Mouse (Mus musculus): Measurements from ENCODE around the gene Gabbr2. TPM values are rescaled to one million over a fixed set of nuclear protein-coding genes. Genes with fewer than 3 reads are reported as not detected.

The Gabbr2 gene
- polyA plus RNA-seq, 1 experiment: not detected

DNA sequence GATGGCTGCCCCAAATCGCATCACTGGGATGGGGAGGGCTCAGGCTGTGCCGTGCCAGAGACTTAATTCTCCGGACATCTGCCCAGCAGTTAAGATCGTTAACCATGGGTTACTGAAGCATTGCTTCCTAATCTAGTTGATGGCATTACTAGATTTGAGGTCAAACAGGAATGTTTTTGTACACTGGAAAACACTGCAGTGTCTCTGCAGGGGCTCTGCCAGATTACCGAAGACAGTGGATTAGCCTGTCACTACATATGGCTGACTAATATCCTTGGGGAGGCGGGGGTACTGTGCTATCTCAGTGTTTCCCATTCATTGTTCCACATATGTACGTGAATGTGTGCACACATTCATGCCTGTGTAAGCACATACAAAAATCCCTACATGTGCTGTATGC is 225.3 kb downstream of the Gabbr2 start:
- Histone ChIP-seq H3K79me2 (ENCODE audit: control insufficient read depth, insufficient read depth) (no peaks in the 10 kb centered on the region), H3K27me3 (ENCODE audit: control insufficient read depth, insufficient read depth, insufficient read length) (no peaks in the 10 kb centered on the region), H3K36me3 (ENCODE audit: control insufficient read depth, insufficient read depth) (no peaks in the 10 kb centered on the region), H3K4me3 (ENCODE audit: insufficient read depth, poor library complexity, severe bottlenecking) (no peak overlapping the region), H3ac (ENCODE audit: control insufficient read depth, insufficient read length, low read depth) (no peak overlapping the region), H3K79me3 (ENCODE audit: low read depth) (no peaks in the 10 kb centered on the region)
- TF ChIP-seq MYOD1 (IDR thresholded peaks at IDR 0.05; ENCODE audit: control insufficient read depth, insufficient read length, low read depth) (no peak), FOSL1 (IDR thresholded peaks at IDR 0.05; ENCODE audit: insufficient read depth, low read length, poor library complexity, severe bottlenecking) (no peak), MYOG (IDR thresholded peaks at IDR 0.05; ENCODE audit: control insufficient read depth, extremely low read depth, insufficient read length) (no peak), CEBPB (IDR thresholded peaks at IDR 0.05; ENCODE audit: low read depth) (no peak), MAX (IDR thresholded peaks at IDR 0.05) (no peak), USF1 (IDR thresholded peaks at IDR 0.05; ENCODE audit: low read depth) (no peak), CTCF (IDR thresholded peaks at IDR 0.05; ENCODE audit: control insufficient read depth, insufficient read depth, insufficient read length) (no peak)

DNA sequence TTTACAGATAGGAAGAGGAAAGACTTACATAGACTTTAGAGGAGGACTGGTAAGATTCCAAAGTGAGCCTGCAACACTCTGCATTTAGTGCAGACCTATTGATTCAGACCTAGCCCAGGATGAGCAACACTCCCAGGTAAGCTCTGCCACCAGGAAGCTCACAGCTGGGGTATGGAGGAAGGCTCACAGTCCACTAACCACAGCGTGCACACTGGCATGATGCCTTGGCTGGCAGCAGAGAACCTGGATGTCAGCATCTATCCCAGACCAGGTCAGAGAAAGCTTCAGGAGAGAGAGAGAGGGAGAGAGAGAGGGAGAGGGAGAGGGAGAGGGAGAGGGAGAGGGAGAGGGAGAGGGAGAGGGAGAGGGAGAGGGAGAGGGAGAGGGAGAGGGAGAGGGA is 231.8 kb downstream of the Gabbr2 start:
- TF ChIP-seq USF1 (IDR thresholded peaks at IDR 0.05; ENCODE audit: low read depth): no peak
- TF ChIP-seq FOSL1 (IDR thresholded peaks at IDR 0.05; ENCODE audit: insufficient read depth, low read length, poor library complexity, severe bottlenecking): no peak
- TF ChIP-seq MAX (IDR thresholded peaks at IDR 0.05): no peak
- no peak for TF ChIP-seq CEBPB (IDR thresholded peaks at IDR 0.05; ENCODE audit: low read depth)
- TF ChIP-seq CTCF (IDR thresholded peaks at IDR 0.05; ENCODE audit: control insufficient read depth, insufficient read depth, insufficient read length): no peak
- TF ChIP-seq MYOG (IDR thresholded peaks at IDR 0.05; ENCODE audit: control insufficient read depth, extremely low read depth, insufficient read length): no peak
- TF ChIP-seq MYOD1 (IDR thresholded peaks at IDR 0.05; ENCODE audit: control insufficient read depth, insufficient read length, low read depth): no peak
- no peaks in the 10 kb centered on the region for H3K27me3 ChIP-seq (ENCODE audit: control insufficient read depth, insufficient read depth, insufficient read length)
- H3K36me3 ChIP-seq (ENCODE audit: control insufficient read depth, insufficient read depth): no peaks in the 10 kb centered on the region
- H3K4me3 ChIP-seq (ENCODE audit: insufficient read depth, poor library complexity, severe bottlenecking): no peak overlapping the region
- no peak overlapping the region for H3ac ChIP-seq (ENCODE audit: control insufficient read depth, insufficient read length, low read depth)
- no peaks in the 10 kb centered on the region for H3K79me2 ChIP-seq (ENCODE audit: control insufficient read depth, insufficient read depth)
- no peaks in the 10 kb centered on the region for H3K79me3 ChIP-seq (ENCODE audit: low read depth)

DNA sequence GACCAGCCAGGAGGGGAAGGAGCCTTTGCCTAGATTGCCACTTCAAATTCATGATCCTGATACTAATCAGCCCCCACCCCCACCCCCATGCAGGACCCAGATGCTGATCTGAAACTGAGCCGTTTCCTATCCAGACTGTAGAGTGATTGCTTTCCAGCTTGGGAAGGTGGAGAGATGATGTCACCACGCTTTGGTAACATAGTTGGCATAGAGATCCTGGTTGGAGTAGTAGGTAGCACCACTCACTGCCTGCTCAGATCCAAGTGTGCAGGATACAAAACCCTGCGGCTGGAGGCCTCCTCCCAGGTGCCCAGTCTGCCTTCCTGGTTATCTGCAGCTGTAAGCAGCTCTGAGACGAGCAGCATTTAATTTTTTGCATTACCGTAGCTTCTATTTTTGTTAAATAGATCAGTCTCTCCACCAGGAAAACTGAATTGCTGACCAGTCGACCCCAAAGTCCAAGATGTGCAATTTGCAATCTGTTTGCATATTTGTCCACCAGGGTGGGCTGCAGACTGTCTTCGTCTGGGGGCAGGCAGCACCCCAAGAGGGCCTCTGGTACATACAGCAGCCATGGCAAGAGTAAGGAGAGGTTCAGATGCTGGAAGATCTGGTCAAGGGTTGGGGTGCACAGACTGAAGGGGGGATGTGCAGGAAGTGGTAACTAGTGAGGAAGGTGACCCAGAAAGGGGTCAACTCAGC is 233.2 kb downstream of the Gabbr2 start:
- Histone ChIP-seq H3K27me3 (ENCODE audit: control insufficient read depth, insufficient read depth, insufficient read length) (no peaks in the 10 kb centered on the region), H3K79me2 (ENCODE audit: control insufficient read depth, insufficient read depth) (no peaks in the 10 kb centered on the region), H3K79me3 (ENCODE audit: low read depth) (no peaks in the 10 kb centered on the region), H3K36me3 (ENCODE audit: control insufficient read depth, insufficient read depth) (no peaks in the 10 kb centered on the region), H3ac (ENCODE audit: control insufficient read depth, insufficient read length, low read depth) (no peak overlapping the region), H3K4me3 (ENCODE audit: insufficient read depth, poor library complexity, severe bottlenecking) (no peak overlapping the region)
- no peak for TF ChIP-seq CTCF (IDR thresholded peaks at IDR 0.05; ENCODE audit: control insufficient read depth, insufficient read depth, insufficient read length)

- no peaks in the 10 kb centered on the region for H3K79me3 ChIP-seq (ENCODE audit: low read depth)
Observed at GRCm38 (mm10) chr4:46754407-46755194, 237.1 kb downstream of the Gabbr2 start.

DNA sequence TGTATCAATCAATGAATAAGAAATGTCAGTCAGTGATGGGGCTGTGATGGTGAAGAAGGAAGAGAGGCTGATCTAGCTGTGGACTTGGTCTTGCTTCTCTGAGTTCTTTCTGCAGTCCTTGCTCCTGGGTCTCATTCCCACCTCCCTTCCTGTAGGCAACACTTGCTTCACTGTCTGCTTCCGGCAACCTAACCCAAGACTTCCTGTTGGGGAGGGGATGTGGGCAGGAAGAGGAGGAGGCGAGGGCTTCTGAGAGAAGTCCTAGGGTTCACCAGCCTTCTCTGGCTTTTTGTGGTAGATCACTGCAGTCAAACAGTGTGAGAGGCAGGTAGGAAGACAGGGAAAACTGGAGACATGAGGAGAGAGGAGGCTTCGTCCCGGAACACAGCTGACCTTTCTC is 239.4 kb downstream of the Gabbr2 start:
- no peaks in the 10 kb centered on the region for H3K79me2 ChIP-seq (ENCODE audit: control insufficient read depth, insufficient read depth)
- no peak overlapping the region for H3K4me3 ChIP-seq (ENCODE audit: insufficient read depth, poor library complexity, severe bottlenecking)
- H3K36me3 ChIP-seq (ENCODE audit: control insufficient read depth, insufficient read depth): no peaks in the 10 kb centered on the region
- no peaks in the 10 kb centered on the region for H3K27me3 ChIP-seq (ENCODE audit: control insufficient read depth, insufficient read depth, insufficient read length)
- no peak for TF ChIP-seq USF1 (IDR thresholded peaks at IDR 0.05; ENCODE audit: low read depth)
- no peak for TF ChIP-seq CEBPB (IDR thresholded peaks at IDR 0.05; ENCODE audit: low read depth)
- TF ChIP-seq CTCF (IDR thresholded peaks at IDR 0.05; ENCODE audit: control insufficient read depth, insufficient read depth, insufficient read length): no peak
- no peak for TF ChIP-seq MYOG (IDR thresholded peaks at IDR 0.05; ENCODE audit: control insufficient read depth, extremely low read depth, insufficient read length)
- no peak for TF ChIP-seq FOSL1 (IDR thresholded peaks at IDR 0.05; ENCODE audit: insufficient read depth, low read length, poor library complexity, severe bottlenecking)
- no peak for TF ChIP-seq MYOD1 (IDR thresholded peaks at IDR 0.05; ENCODE audit: control insufficient read depth, insufficient read length, low read depth)
- TF ChIP-seq MAX (IDR thresholded peaks at IDR 0.05): no peak
- H3K79me3 ChIP-seq (ENCODE audit: low read depth): no peaks in the 10 kb centered on the region
- H3ac ChIP-seq (ENCODE audit: control insufficient read depth, insufficient read length, low read depth): no peak overlapping the region

More at GRCm38 (mm10) chr4:46754407-46755194, 237.1 kb downstream of the Gabbr2 start:
- no peaks in the 10 kb centered on the region for H3K27me3 ChIP-seq (ENCODE audit: control insufficient read depth, insufficient read depth, insufficient read length)
- no peaks in the 10 kb centered on the region for H3K36me3 ChIP-seq (ENCODE audit: control insufficient read depth, insufficient read depth)
- no peak overlapping the region for H3K4me3 ChIP-seq (ENCODE audit: insufficient read depth, poor library complexity, severe bottlenecking)
- TF ChIP-seq MYOD1 (IDR thresholded peaks at IDR 0.05; ENCODE audit: control insufficient read depth, insufficient read length, low read depth): no peak
- TF ChIP-seq FOSL1 (IDR thresholded peaks at IDR 0.05; ENCODE audit: insufficient read depth, low read length, poor library complexity, severe bottlenecking): no peak
- no peak for TF ChIP-seq USF1 (IDR thresholded peaks at IDR 0.05; ENCODE audit: low read depth)
- TF ChIP-seq CEBPB (IDR thresholded peaks at IDR 0.05; ENCODE audit: low read depth): no peak
- TF ChIP-seq CTCF (IDR thresholded peaks at IDR 0.05; ENCODE audit: control insufficient read depth, insufficient read depth, insufficient read length): no peak
- no peak for TF ChIP-seq MAX (IDR thresholded peaks at IDR 0.05)
- no peak for TF ChIP-seq MYOG (IDR thresholded peaks at IDR 0.05; ENCODE audit: control insufficient read depth, extremely low read depth, insufficient read length)
- no peaks in the 10 kb centered on the region for H3K79me2 ChIP-seq (ENCODE audit: control insufficient read depth, insufficient read depth)
- no peak overlapping the region for H3ac ChIP-seq (ENCODE audit: control insufficient read depth, insufficient read length, low read depth)

Data from C2C12 (cell line).